Mouse (Mus musculus): ENCODE data around the gene Mtrf1l.

GRCm38 (mm10) chr10:5826336-5827025 is 2.8 kb upstream of the Mtrf1l start:
- TF ChIP-seq GATA1 (IDR thresholded peaks at IDR 0.05; ENCODE audit: low read length) (no peak), TAL1 (IDR thresholded peaks at IDR 0.05; ENCODE audit: low read length) (no peak)
